Mouse (Mus musculus) Muller cell, postnatal 12 days (primary cell): Measurements from ENCODE around the gene Slc43a3.
A peak's percentile ranks its signal among the peaks of the same experiment; 100 is the strongest.

Source experiments
- DNase-seq: peaks from one replicate; pipeline ENCODE4 v3.0.0-alpha.2; 2015; ENCODE audit errors: inconsistent ontology term

The Slc43a3 gene

DNA sequence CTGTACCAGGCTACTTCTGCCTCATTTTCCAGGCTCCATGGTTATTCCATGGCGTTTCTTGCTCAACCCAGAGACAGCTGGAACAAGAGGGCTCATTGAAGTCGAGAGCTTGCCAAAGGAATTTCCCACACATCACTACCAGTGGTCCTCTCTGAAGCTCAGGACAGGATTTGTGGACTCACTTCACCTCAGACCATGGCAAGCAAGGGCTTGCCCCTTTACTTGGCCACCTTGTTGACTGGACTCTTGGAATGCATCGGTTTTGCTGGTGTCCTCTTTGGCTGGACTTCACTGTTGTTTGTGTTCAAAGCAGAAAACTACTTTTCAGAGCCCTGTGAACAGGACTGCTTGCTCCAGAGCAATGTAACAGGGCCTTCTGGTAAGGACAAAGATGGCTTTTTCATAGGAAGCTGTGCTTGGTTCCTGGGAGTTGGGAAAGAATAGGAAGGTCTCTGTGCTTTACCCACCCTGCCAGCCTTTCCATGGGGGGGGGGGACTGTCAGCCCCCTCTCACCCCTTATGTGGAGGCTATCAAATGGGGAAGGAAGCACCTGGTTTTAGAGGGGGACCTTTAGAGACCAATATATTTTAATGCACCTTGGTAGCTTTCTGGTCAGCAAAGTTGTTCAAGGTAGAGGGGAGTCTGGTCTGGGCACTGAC lies 1.2 kb downstream of the Slc43a3 start:
- peak; percentile 49 for DNase-seq

DNA sequence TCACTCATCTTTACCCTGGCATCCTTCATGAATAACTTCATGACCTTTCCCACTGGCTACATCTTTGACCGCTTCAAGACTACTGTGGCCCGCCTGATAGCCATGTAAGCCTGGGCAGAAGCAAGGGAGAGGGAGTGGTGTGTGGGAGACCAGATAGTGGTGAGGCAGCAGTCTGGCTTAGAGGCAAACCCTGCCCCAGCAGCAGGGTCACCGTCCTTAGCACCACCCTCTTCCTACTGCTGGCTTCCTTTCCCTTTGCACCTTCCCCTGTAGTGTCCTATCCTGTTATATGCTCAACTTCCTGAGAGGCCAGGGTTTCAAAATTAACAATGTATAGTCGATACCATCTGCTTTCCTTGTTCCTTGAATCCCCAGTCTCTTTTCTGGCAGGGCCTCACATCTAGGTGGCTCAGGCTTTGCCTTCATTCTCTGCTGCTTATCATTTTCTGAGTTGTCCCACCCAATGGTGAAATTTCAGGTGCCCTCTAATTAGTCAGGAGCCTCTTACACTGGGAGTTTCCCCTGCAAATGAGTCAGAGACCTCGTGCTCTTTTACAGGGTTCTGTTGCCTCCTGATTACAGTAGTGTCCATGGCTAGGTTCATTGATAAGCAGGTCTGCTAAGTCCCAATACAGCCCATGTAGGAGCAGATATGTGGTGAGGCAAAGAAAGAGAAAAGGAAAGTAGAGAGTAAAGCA lies 2.0 kb downstream of the Slc43a3 start:
- no peak for DNase-seq

DNA sequence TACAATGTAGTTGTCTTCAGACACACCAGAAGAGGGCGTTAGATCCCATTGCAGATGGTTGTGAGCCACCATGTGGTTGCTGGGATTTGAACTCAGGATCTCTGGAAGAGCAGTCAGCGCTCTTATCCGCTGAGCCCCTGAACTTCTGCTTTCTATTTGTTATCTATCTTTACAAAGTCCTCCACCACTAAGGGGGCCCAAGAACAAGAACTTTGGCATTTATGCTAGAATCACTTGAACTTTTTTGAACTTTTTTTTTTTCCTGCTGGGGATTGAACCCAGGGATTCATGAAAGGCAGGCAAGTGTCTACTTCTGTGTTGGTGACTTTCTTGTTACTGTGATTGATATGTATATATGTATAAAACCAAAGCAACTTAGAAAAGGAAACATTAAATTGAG lies 2.9 kb downstream of the Slc43a3 start:
- DNase-seq: no peak

DNA sequence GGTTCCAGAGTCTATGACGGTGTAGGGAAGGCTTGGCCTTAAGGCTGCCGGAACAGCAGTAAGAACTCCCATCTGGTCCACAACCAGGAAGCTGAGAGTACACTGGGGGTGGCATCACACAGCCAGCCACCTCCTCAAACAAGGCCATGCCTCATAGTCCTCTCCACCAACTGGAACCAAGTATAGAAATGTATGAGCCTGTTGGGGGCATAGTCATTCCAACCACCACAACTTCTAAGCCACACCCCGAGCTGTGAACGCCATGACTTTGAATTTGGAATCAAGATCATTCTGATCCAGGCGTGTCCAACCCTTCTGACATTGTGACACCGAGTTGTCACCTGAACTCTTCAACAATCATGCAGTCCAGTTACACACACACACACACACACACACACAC lies 3.3 kb downstream of the Slc43a3 start:
- no peak for DNase-seq

DNA sequence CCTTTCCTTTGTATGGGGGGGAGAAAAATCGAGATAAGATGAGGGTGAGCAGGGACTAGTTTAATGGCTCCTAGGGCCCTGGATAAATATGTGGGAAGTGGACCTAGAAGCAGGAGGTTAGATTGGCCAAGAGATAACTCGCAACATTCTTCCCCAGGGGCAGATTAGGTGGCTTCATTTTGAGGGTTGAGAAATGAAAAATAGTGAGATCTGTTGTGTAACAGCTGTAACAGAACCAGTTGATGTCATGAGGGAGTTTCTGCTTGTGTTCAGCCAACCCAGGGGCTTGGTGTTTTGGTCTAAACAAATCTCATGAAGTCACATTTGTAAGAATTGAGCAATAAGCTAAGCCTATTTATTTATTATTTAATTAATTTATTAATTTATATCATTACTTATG lies 5.0 kb downstream of the Slc43a3 start:
- DNase-seq: no peak

DNA sequence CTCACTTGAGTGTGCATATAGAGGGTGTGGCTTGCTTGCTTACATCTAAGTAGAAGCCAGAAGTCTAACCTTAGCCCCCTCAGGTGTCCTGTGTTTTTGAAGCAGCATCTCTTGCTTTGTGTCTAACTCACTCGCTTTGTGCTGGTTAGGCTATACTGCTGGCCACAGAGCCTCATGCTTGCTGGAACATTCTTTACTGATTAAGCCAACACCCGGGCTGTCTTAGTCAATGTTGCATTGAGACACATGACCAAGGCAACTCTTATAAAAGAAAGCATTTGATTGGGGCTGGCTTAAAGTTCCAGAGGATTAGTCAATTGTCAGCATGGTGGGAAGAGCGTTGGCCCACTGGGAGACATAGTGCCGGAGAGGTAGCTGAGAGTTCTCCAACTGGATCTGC lies 5.4 kb downstream of the Slc43a3 start:
- DNase-seq: no peak

DNA sequence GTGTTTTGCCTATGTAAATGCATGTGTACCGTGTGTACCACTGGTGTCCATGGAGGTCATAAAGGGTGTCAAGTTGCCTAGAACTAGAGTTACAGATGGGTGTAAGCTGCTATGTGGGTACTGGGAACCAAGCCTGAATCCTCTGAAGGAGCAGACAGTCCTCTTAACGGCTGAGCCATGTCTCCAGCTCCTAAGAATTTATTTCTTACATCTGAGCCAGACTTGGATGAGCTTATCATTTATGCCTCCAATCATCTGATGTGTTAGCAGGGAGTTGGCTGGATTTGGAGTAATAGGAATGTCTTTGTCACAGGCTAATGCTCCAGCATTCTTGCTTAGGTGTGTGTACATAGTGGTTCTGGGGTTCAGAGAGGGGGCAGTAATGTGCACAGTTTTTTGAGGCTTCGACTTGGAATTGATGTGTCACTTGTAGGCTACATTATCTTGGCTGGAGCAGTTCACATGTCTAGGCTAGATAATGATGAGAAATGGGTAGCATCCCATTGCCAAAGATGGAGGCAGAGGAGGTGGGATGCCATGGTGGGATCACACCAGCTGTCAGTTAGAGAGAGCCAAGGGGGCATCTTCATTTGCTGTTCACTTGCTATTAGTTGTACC lies 10.9 kb downstream of the Slc43a3 start:
- no peak for DNase-seq

DNA sequence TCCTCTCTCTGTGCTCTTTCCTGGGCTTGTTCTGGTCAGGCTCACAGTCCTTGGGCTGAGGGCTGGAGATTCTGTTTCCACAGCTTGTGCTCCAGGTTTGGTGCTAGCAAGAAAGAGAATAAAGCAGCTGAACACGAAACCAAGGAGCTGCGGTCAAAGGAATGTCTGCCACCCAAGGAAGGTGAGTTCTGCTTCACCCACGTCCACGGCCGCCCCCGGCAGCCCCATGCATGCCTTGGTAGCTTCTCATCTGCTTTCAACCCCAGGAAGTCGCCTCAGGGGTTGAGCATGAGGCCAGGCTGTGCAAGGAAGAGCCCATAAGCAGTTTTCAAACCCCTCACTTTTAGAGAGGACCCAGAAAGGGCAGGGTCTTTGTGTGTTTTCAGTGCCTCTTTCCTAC lies 11.9 kb downstream of the Slc43a3 start:
- DNase-seq: no peak

DNA sequence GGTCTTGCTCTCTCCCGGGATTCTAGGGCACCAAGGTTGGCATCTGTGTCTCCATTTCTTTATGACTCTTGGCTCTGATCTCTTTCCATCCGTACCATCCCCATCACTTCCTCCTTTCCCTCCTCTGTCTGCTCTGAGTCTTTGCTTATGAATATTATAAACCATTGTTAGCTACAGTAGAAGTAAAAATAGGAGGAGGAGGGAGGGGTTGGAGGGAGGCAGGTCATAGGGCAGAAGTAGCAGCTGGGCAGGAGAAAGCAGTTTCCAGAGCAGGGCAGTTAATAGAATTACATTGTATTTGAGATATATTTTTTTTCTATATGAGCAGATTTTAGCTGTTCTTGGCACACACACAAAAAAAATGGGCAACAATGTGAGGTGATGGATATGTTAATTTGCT lies 12.3 kb downstream of the Slc43a3 start:
- no peak for DNase-seq

DNA sequence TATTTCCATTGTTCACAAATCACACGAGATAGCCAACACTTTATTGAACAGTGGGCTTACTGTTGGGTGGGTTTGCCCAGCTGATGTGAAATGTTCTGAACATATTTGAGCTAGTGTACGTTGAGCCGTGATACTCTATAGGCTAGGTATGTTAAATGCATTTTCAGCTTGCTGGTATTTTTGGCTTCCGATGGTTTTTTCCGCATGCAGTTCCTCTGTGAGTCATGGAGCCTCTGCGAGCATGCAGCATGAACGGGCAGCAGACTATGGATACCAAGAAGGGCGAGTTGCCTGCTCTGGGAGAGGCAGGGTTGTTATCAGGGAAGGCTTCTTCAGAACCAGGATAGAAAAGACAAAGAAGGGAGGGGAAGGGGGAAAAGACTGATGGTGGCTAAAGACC lies 14.6 kb downstream of the Slc43a3 start:
- no peak for DNase-seq

DNA sequence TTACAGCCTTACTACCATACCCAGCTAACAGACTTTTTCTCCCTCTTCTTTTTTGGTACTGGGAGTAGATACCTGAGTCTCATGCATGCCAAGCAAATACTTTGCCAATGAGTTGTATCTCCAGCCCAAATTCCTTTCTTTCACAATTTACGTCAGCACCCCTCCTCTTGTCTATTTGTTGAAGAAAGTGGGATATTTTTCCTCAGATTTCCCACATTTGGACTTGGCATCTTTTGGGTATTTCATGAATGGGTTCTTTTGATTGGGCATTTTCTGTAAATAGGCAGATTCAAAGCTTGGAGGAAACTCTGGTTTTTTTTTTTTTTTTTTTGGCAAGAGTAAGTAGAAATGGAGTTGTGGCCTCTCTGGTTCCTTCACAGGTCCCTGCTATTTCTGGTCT lies 15.9 kb downstream of the Slc43a3 start:
- DNase-seq: peak; percentile 83

DNA sequence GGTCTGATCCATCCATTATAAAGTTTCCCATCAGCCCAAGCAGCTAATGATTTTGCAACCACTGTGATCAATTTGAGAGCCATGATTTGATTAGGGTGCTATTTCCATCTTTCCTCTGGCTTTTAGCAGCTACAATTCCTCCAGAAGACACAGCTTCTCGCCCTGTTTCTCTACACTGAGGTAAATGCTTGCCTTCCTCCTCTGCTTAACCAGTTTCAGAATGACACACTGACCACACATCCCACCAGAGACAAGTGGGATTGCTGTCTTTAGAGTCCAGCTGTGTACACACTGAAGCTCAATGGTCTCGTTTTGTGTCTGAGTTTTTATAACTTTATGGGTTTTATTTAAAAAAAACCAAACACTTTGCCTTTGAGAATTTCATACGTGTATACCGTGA lies 16.3 kb downstream of the Slc43a3 start:
- no peak for DNase-seq

DNA sequence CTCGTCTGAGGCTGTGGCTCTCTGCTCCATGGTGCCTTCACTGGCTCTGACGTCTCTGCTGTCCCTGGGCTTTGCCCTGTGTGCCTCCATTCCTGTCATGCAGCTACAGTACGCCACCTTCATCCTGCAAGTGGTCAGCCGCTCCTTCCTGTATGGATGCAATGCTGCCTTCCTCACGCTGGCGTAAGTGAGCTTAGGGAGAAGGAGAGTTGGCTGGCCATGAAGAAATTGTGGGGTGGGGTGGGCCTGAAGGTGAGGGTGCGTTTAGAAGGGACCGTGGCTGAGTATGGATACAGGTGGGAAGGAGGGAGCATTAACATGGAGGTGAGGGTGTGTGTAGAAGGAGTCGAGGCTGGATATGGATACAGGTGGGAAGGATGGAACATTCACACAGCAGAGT lies 19.1 kb downstream of the Slc43a3 start:
- no peak for DNase-seq

DNA sequence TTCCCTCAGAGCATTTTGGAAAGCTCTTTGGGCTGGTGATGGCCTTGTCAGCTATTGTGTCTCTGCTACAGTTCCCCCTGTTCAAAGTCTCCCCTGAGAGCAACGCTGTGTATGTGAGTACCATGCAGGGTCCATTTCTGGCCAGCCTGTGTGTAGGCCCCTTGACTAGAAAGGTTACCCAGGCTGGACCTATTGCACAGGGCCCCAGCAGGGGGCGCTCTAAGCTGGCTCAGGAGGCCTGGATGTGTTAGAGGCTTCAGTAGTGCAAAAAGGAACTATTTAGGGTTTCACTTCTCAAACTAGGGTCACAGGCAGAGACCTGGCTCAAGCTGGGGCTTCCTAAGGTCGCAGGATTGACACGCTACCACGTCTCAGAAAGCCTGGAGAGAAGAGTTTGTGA lies 19.9 kb downstream of the Slc43a3 start:
- peak; percentile 72 for DNase-seq

DNA sequence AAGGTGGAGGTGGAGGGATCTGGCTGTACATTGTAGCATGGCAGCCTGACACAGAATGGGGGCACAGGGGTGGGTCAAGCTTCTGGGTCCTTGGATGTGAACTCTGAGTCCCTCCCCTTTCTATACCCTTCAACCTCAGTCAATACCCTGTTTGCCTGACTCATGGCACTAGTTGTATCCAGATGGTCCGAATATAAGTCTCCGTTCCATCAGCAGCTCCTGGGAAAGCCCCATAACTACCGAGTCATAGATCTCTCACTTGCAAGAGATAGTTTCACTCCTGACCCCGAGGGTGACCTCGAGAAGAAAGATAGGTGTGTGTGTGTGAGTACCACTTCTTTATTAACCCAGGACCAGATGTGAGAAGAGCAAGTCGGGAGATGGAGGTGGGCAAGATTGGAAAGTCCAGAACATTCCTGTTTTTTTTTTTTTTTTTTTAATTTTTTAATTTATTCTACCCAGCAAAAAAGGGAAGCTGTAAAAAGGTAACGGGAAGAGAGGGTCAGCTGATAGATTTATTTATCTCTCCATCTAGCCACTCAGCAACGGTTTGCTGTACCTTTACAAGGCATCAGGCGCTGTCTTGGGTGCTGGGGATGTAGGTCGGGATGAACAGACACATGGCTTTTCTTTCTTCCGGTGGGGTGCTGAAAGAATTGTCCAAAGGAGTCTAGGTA lies 22.3 kb downstream of the Slc43a3 start:
- DNase-seq: no peak

DNA sequence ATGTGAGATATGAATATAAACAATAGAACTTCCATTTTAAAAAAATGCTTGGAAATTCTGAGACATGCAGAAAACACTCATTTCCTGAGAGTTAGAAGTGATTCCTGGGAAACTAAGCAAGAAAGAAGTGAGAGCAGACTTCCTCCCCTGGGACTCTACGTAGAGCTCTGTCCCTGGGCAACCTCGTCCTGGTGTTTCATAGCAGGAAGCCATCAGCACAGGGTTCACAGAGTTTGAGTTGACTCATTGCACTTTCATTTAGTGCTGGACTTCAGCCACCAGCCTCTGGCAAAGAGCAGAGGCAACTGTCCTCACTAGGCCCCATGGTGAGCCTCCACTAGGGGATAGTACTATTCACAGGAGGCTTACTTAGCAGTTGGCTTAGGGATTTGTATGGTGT lies 24.9 kb downstream of the Slc43a3 start:
- DNase-seq: peak; percentile 73

DNA sequence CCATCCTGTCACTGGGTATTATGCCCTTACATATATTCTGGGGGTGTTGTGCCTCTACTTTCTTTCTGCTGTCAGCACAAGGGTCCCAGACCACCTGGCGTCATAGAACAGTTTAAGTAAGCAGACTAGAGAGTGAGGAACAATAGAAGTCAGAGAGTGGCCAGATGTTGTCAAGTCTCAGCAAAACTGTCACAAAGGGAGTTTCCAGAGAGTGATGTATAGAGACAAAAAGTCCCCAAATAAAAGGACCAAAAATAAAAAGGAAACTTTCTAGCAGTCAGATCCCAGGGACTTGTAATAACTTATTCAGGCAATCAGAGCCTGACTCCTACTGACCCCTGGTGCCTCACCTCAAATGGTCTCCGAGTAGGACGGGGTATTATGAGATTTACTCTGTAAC lies 25.5 kb downstream of the Slc43a3 start:
- DNase-seq: no peak

DNA sequence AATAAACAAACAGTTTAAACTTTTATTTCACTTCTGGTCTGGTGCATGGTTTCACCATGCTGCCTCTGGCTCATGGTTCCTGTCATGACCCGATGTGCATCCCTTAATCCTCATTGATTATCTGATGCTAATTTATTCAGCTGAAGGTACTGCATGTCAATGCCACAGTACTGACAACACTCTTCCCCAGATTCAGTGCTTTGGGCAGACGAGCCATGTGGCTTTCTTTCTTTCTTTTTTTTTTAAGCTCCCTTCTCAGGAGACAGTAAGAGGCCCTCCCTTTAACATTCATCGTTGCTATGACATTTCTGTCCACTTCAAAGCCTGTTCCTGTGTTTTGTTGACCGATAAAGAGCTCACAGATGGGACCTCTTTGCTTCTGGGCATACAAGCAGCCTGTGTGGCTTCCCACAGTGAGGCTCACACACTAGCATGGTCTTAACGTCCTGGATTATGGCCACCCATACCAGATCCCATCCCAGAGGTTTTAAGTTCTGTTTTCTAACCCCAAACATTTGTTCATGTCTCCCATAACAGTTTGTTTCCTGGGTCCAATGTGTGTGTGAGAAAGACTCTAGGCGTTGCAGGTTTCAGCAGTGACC lies 26.6 kb downstream of the Slc43a3 start:
- DNase-seq: no peak

DNA sequence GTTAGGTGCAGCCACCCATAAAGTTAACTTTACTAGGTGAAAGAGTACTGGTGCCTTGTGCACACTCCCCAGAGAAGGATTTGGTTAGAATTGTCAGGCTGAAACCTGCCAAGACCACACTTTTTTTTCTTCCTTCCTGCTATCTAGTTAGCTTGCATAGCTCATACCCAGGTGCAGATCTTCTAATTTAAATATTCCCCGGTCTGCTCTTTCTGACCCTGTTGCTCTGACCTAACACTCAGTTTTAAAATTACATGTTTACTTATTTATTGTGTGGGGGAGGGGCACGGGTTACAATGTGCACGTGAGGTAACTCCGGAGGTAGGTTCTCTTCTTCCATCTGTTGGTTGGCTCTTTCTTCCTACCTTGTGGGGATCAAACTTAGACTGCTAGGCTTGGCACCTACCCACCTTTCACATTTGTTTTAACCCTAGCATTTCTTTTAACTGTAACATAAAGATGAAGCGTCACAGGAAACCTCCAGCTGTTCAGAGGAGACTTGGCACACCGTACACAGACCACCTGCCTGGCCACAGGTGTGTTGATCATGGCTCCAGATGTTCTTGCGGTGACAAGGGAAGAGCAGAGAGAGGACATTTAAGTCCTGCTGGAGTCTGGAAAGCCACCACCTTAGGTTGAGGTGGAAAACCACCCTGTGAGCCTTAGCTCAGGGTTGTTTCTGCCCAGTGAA lies 27.9 kb downstream of the Slc43a3 start:
- no peak for DNase-seq

DNA sequence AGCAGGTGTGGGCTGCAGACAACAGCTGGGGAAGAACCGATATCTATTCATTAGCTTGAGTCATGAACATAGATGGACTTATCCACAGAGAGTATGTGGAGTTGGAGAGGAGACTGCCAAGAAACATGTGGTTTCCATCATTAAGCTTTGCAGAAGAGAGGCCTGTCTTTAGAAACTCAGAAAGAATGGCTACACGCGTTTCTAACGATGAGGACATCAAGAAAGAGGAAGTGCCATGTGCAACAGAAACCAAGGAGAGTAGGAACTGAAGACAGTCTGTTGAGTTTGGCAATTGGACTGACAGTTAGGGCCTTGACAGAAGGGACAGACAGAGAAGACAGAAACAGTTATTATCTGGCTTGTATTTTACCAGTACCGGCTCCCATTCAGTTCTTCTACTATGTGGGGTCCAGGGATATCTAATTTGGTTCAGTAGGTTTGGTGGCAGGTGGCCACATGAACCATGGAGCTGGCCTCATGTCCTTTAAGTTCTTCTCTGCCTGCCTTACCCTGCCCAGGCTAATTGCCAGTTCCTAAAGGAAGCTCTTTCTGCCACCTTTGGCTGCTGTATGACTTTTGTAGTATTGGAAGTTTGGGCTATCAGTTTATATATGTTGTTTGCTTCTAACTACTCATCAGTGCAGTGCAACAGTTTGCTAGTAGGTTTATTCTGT lies 31.1 kb downstream of the Slc43a3 start:
- no peak for DNase-seq

DNA sequence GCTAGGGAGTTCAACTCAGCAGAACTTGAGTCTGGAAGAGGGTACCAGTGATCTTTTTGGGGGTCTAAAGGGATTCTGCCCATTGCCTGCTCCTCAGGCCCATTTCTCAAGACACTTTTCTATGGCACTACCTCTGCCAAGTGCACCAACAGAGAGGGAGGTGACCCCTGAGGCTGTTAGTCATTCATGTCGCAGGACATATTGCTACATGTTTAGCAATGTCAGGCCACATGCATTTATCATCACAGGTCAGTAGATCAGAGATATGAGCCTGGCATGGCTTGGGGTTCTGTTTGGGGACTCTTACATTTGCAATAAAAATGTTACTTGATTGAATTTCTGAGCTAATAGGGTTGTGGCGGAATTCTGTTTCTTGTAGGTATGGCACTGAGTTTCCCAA lies 39.2 kb downstream of the Slc43a3 start:
- DNase-seq: no peak
